Mouse (Mus musculus): ENCODE measurements around the gene Psmd3. TPM values are rescaled to one million over a fixed set of nuclear protein-coding genes. Genes with fewer than 3 reads are reported as not detected.

The Psmd3 gene
- polyA plus RNA-seq, 1 experiment = 207 TPM

DNA sequence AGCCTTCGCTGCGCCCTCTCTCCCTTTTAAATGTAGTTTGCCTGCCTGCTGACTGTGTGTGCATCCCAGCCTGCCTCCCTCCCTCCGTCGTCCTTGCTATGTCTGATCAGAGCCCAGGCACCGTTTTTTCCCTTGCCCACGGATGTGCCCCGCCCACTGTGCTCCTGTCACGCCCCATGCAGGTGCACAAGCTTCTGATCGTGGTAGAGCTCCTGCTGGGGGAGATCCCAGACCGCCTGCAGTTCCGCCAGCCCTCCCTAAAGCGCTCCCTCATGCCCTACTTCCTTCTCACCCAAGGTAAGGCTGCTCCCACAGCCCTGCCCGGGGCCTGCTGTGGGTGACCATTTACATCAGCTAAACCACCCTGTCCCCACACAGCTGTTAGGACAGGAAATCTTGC is 10.8 kb downstream of the Psmd3 start:
- Histone ChIP-seq H3K27me3 (ENCODE audit: control insufficient read depth, insufficient read depth, low read length) (no peaks in the 10 kb centered on the region), H3K4me1 (ENCODE audit: control insufficient read depth, insufficient read depth, low read length) (no peaks in the 10 kb centered on the region), H3K4me3 (replicated peaks; ENCODE audit: insufficient read depth, low read depth, low read length) (no peak overlapping the region), H3K27ac (ENCODE audit: insufficient read depth, low read length) (no peak overlapping the region)
- TF ChIP-seq POLR2A (IDR thresholded peaks at IDR 0.05; ENCODE audit: borderline replicate concordance, insufficient read depth, low read length) (no peak), CTCF (IDR thresholded peaks at IDR 0.05; ENCODE audit: borderline replicate concordance, insufficient read depth, low read depth, low read length) (no peak)
- DNase-seq = no peak
- 63% methylated on average over 13 of the region's 13 CpGs for WGBS

DNA sequence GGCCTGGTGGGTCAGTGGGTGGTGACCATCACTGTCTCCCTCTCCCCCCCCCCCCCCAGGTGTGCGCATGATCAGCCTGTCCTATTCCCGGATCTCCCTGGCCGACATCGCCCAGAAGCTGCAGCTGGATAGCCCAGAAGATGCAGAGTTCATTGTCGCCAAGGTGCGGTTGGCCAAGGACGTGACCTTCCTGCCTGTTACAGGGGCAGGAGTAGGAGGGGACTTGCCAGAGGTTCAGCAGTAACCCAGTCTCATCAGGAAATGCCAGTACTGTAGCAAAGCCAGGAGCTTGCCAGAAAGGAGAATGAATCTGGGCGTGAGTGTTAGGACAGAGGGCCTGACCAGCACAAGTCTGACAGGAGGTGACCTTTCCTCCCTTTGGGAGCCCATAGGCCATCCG is 11.4 kb downstream of the Psmd3 start:
- Histone ChIP-seq H3K27ac (ENCODE audit: insufficient read depth, low read length) (no peak overlapping the region), H3K4me3 (replicated peaks; ENCODE audit: insufficient read depth, low read depth, low read length) (no peak overlapping the region), H3K27me3 (ENCODE audit: control insufficient read depth, insufficient read depth, low read length) (no peaks in the 10 kb centered on the region), H3K4me1 (ENCODE audit: control insufficient read depth, insufficient read depth, low read length) (no peaks in the 10 kb centered on the region)
- WGBS = 82% methylated on average over 9 of the region's 9 CpGs
- DNase-seq = no peak
- TF ChIP-seq POLR2A (IDR thresholded peaks at IDR 0.05; ENCODE audit: borderline replicate concordance, insufficient read depth, low read length) (no peak), CTCF (IDR thresholded peaks at IDR 0.05; ENCODE audit: borderline replicate concordance, insufficient read depth, low read depth, low read length) (no peak)

DNA sequence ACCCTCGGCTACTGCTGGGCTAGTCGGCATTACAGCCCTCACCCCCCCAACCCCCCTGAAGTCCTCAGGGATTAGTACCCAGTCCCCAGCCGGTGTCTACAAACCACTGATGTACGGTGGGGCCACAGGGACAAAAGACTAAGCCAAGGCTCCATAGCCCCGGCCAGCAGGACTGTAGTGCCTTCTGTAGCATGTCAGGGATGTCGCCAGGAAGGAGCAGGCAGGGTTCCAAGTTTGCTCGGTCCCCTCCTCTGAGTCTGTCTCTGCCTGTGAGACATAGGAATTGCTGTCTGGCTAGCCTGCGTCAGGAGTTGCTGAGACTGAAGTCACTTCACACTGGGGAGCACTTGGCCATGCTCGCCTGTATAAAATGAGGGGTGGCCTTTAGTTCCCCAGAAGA is 11.9 kb downstream of the Psmd3 start:
- H3K4me1 ChIP-seq (ENCODE audit: control insufficient read depth, insufficient read depth, low read length) = no peaks in the 10 kb centered on the region
- H3K4me3 ChIP-seq (replicated peaks; ENCODE audit: insufficient read depth, low read depth, low read length) = no peak overlapping the region
- TF ChIP-seq POLR2A (IDR thresholded peaks at IDR 0.05; ENCODE audit: borderline replicate concordance, insufficient read depth, low read length) (no peak), CTCF (IDR thresholded peaks at IDR 0.05; ENCODE audit: borderline replicate concordance, insufficient read depth, low read depth, low read length) (no peak)
- H3K27me3 ChIP-seq (ENCODE audit: control insufficient read depth, insufficient read depth, low read length) = no peaks in the 10 kb centered on the region
- 21% methylated on average over 9 of the region's 9 CpGs for WGBS
- DNase-seq = no peak
- no peak overlapping the region for H3K27ac ChIP-seq (ENCODE audit: insufficient read depth, low read length)

DNA sequence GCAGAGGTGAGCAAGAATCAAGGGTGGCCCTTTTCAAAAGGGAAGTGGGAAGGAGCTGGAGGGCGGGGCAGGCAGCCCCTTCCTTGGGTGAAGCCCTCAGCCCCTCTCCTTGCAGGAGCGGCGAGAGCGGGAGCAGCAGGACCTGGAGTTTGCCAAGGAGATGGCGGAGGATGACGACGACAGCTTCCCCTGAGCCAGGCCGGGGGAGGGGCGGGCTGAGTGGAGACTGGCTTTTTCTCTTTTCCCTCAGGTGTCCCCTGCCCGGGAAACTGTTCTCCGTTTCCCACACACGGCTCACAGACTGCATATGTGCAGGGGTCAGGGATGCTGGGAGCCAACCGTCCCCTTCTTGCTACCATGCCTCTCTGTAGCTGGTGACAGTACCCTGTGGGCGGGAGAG is 13.1 kb downstream of the Psmd3 start:
- Histone ChIP-seq H3K27ac (ENCODE audit: insufficient read depth, low read length) (no peak overlapping the region), H3K4me3 (replicated peaks; ENCODE audit: insufficient read depth, low read depth, low read length) (no peak overlapping the region), H3K27me3 (ENCODE audit: control insufficient read depth, insufficient read depth, low read length) (no peaks in the 10 kb centered on the region), H3K4me1 (ENCODE audit: control insufficient read depth, insufficient read depth, low read length) (peaks cover 4% of the 10 kb centered on the region)
- WGBS = 43% methylated on average over 14 of the region's 14 CpGs
- no peak for DNase-seq
- TF ChIP-seq CTCF (IDR thresholded peaks at IDR 0.05; ENCODE audit: borderline replicate concordance, insufficient read depth, low read depth, low read length) (no peak), POLR2A (IDR thresholded peaks at IDR 0.05; ENCODE audit: borderline replicate concordance, insufficient read depth, low read length) (no peak)

DNA sequence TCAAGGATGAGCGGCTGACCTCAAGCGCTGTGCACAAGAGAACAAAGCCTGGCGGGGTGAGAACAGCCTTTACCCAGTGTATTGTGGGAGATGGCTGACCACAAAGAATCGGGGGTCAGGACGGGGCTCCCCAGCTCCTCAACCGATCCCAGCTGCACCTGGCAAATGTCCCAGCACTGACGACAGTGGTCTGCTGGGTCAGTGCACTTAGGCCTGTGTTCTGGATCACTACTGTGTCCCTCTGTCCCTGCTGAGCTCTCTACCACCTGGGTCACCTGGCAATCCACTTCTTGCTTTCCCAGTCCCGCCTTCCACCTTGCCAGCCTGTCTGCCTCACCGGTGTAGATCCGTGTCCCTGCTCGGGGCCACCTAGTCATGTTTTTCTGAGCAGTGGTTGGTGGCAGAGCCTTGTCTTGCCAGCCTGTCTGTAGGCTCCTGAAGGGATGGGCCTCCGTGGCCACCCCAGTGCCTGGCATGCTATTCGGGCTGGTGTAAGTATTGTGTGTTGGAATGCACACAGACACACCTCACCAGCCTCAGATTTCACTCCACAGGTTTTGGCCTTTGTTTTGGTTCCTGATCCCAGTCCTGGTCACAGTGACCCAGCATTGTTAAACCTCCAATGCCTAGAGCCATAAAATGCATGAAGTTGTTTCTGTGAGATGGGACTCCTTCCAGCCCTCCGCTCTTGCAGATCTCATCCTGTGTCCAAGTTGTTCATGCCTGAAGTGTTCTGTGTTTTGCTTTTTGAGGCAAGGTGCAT is 14.3 kb downstream of the Psmd3 start:
- DNase-seq = no peak
- 62% methylated on average over 14 of the region's 14 CpGs for WGBS
- TF ChIP-seq CTCF (IDR thresholded peaks at IDR 0.05; ENCODE audit: borderline replicate concordance, insufficient read depth, low read depth, low read length) = no peak
- no peak for TF ChIP-seq POLR2A (IDR thresholded peaks at IDR 0.05; ENCODE audit: borderline replicate concordance, insufficient read depth, low read length)
- peaks cover 4% of the 10 kb centered on the region for H3K4me1 ChIP-seq (ENCODE audit: control insufficient read depth, insufficient read depth, low read length)
- H3K27me3 ChIP-seq (ENCODE audit: control insufficient read depth, insufficient read depth, low read length) = no peaks in the 10 kb centered on the region
- H3K4me3 ChIP-seq (replicated peaks; ENCODE audit: insufficient read depth, low read depth, low read length) = no peak overlapping the region
- H3K27ac ChIP-seq (ENCODE audit: insufficient read depth, low read length) = no peak overlapping the region

DNA sequence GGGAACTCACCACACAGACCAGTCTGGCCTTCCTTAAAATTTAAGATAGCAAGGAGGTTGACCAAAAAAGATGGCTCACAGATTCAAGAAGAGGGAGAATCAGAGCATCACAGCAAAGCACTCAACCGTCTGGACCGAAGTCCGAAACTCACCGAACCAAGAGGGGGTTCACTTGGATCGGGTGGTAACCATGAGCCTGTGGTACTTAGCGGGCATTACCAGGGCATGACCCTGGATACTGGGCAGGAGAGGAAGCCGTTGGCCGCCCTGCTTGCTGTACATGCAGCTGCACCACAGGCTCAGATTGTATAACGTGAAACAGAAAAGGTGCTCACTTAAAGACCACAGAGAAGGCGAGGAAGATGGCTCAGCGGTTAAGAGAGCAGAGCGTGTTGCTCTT is 14.9 kb downstream of the Psmd3 start:
- no peak for TF ChIP-seq CTCF (IDR thresholded peaks at IDR 0.05; ENCODE audit: borderline replicate concordance, insufficient read depth, low read depth, low read length)
- no peak for TF ChIP-seq POLR2A (IDR thresholded peaks at IDR 0.05; ENCODE audit: borderline replicate concordance, insufficient read depth, low read length)
- DNase-seq = no peak
- no peak overlapping the region for H3K4me3 ChIP-seq (replicated peaks; ENCODE audit: insufficient read depth, low read depth, low read length)
- 84% methylated on average over 12 of the region's 12 CpGs for WGBS
- H3K27ac ChIP-seq (ENCODE audit: insufficient read depth, low read length) = no peak overlapping the region
- H3K27me3 ChIP-seq (ENCODE audit: control insufficient read depth, insufficient read depth, low read length) = no peaks in the 10 kb centered on the region
- H3K4me1 ChIP-seq (ENCODE audit: control insufficient read depth, insufficient read depth, low read length) = peaks cover 5% of the 10 kb centered on the region

DNA sequence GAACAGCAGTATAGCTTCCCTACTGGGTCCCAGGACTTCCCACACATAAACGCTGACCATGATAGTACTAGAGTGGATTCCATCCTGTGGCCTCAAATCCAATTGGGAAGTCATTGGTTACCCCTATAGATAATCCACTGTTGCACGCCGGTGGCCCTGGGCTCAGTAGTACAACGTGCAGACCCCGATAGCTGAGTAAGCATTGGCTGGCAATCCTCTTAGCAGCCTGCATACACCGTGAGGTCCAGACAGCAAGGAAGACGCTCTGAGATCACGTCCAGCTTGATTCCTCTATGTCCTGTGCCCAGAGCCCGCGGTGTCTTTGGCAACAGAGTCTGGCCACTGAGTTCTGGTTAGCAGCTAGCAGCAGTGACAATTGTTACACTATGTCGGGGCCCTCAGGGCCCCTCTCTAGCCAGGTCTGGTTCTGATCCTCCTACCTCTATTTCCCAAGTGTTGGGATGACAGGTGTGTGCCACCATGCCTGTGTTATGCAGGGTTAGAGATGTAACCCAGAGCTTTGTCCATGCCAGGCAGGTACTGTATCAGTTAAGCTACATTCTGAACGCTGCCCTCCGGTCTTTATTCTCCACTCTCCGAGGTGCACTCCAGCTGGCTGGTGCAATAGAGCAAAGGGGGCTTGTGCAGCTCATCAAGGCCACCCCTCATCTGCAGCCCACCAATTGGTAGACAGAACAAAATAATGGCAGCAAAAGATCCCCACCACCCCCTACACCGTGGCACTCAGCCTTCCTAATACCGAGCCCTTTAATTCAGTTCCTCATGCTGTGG is 16.7 kb downstream of the Psmd3 start:
- TF ChIP-seq POLR2A (IDR thresholded peaks at IDR 0.05; ENCODE audit: borderline replicate concordance, insufficient read depth, low read length) (no peak), CTCF (IDR thresholded peaks at IDR 0.05; ENCODE audit: borderline replicate concordance, insufficient read depth, low read depth, low read length) (no peak)
- Histone ChIP-seq H3K27me3 (ENCODE audit: control insufficient read depth, insufficient read depth, low read length) (no peaks in the 10 kb centered on the region), H3K4me3 (replicated peaks; ENCODE audit: insufficient read depth, low read depth, low read length) (no peak overlapping the region), H3K4me1 (ENCODE audit: control insufficient read depth, insufficient read depth, low read length) (peaks cover 11% of the 10 kb centered on the region), H3K27ac (ENCODE audit: insufficient read depth, low read length) (no peak overlapping the region)
- 43% methylated on average over 16 of the region's 16 CpGs for WGBS
- no peak for DNase-seq

DNA sequence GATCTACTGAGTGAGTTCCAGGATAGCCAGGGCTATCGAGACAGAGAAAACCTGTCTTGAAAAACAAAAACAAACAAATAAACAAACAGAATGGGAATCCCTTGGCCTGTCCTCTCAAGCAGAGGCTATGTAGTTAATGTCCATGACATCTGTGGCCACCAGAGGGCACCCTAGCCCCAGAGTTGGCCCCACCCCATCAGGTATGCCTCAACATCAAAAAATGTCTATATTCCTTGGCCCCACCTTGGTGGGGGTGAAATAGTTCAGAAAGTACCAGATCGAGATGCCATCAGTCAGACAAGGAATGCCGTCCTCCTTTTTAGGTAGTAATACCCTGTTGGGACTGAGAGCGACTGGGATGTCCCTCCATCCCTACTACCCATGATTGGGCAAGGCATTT is 17.6 kb downstream of the Psmd3 start:
- Histone ChIP-seq H3K4me1 (ENCODE audit: control insufficient read depth, insufficient read depth, low read length) (peaks cover 11% of the 10 kb centered on the region), H3K27ac (ENCODE audit: insufficient read depth, low read length) (no peak overlapping the region), H3K4me3 (replicated peaks; ENCODE audit: insufficient read depth, low read depth, low read length) (no peak overlapping the region), H3K27me3 (ENCODE audit: control insufficient read depth, insufficient read depth, low read length) (no peaks in the 10 kb centered on the region)
- 34% methylated on average over 4 of the region's 4 CpGs for WGBS
- TF ChIP-seq POLR2A (IDR thresholded peaks at IDR 0.05; ENCODE audit: borderline replicate concordance, insufficient read depth, low read length) (no peak), CTCF (IDR thresholded peaks at IDR 0.05; ENCODE audit: borderline replicate concordance, insufficient read depth, low read depth, low read length) (peak; percentile 92)
- peak; percentile 76 to 86 for DNase-seq
